Mouse (Mus musculus): ENCODE data around the gene Psmd13. TPM values are rescaled to one million over a fixed set of nuclear protein-coding genes. Genes with fewer than 3 reads are reported as not detected.
"Not testable (repeated sequence)": the region's sequence is repeated elsewhere in the genome, so short reads cannot be mapped to it uniquely, and the experiment has no call there.

Psmd13 gene
- polyA plus RNA-seq, 1 experiment from 2014 or later = 242 TPM

- peak; percentile 42 for DNase-seq (ENCODE audit: low spot score)
- no peak overlapping the region for H3K4me3 ChIP-seq (ENCODE audit: low read depth, low read length)
- no peak for ATAC-seq (replicated peaks; ENCODE audit: low FRiP score)
- H3K27me3 ChIP-seq (ENCODE audit: control insufficient read depth, insufficient read depth, low read length) = no peaks in the 10 kb centered on the region
- no peak overlapping the region for H3K4me2 ChIP-seq (ENCODE audit: low read depth, low read length, severe bottlenecking)
- H3K9me3 ChIP-seq (ENCODE audit: control insufficient read depth, low read length) = no peaks in the 10 kb centered on the region
- H3K27ac ChIP-seq (ENCODE audit: low read depth, low read length) = no peak overlapping the region
- H3K36me3 ChIP-seq (ENCODE audit: control insufficient read depth, insufficient read depth, low read length) = peaks cover 6% of the 10 kb centered on the region
- H3K9ac ChIP-seq (ENCODE audit: low read length) = no peak overlapping the region
- 92% methylated on average over 5 of the region's 5 CpGs for WGBS
- peaks cover 8% of the 10 kb centered on the region for H3K4me1 ChIP-seq (replicated peaks; ENCODE audit: control insufficient read depth, insufficient read depth, low read length)
These were observed 21.0 kb upstream of the Psmd13 start for GRCm38 (mm10) chr7:140860728-140861127.

- H3K36me3 ChIP-seq (ENCODE audit: control insufficient read depth, insufficient read depth, low read length) = peaks cover 6% of the 10 kb centered on the region; the same call in 1 of the 2 replicates
- no peaks in the 10 kb centered on the region for H3K9me3 ChIP-seq (ENCODE audit: control insufficient read depth, low read length)
- no peak overlapping the region for H3K4me3 ChIP-seq (ENCODE audit: low read depth, low read length)
- no peak overlapping the region for H3K27ac ChIP-seq (ENCODE audit: low read depth, low read length)
- no peak overlapping the region for H3K9ac ChIP-seq (ENCODE audit: low read length)
- 89% methylated on average over 12 of the region's 12 CpGs for WGBS
- DNase-seq (ENCODE audit: low spot score) (no peak), ATAC-seq (replicated peaks; ENCODE audit: low FRiP score) (no peak)
- H3K4me2 ChIP-seq (ENCODE audit: low read depth, low read length, severe bottlenecking) = no peak overlapping the region
- H3K4me1 ChIP-seq (replicated peaks; ENCODE audit: control insufficient read depth, insufficient read depth, low read length) = no peaks in the 10 kb centered on the region
- no peaks in the 10 kb centered on the region for H3K27me3 ChIP-seq (ENCODE audit: control insufficient read depth, insufficient read depth, low read length)
These were observed 17.0 kb upstream of the Psmd13 start for GRCm38 (mm10) chr7:140864761-140865160.

DNA sequence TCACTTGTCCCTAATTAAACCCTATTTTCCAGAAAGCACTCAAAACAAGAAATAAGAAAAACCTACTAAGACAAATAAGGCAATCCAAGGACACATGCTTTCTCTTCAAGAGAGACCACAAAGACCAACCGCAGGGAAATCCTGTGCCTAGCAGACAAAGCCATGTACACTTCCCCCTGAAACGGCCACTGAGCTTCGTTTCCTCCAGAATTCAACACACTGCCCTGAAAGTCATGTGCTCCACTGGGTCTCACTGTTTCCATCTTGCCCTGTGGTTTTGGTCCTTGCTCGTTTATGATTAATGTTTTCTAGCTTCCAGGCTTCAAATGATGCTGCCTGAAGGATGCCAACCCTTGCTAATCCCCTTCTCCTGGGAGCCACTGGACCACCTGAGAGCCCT, 7.5 kb upstream of the Psmd13 start:
- Histone ChIP-seq H3K9me3 (ENCODE audit: control insufficient read depth, low read length) (no peaks in the 10 kb centered on the region), H3K36me3 (ENCODE audit: control insufficient read depth, insufficient read depth, low read length) (no peaks in the 10 kb centered on the region), H3K9ac (ENCODE audit: low read length) (no peak overlapping the region), H3K4me1 (replicated peaks; ENCODE audit: control insufficient read depth, insufficient read depth, low read length) (no peaks in the 10 kb centered on the region), H3K4me3 (ENCODE audit: low read depth, low read length) (no peak overlapping the region), H3K27me3 (ENCODE audit: control insufficient read depth, insufficient read depth, low read length) (no peaks in the 10 kb centered on the region), H3K4me2 (ENCODE audit: low read depth, low read length, severe bottlenecking) (no peak overlapping the region), H3K27ac (ENCODE audit: low read depth, low read length) (no peak overlapping the region)
- WGBS = 87% methylated on average over 4 of the region's 4 CpGs
- ATAC-seq (replicated peaks; ENCODE audit: low FRiP score) = no peak
- DNase-seq (ENCODE audit: low spot score) = no peak

GRCm38 (mm10) chr7:140877364-140877763, 4.4 kb upstream of the Psmd13 start:
- no peaks in the 10 kb centered on the region for H3K27me3 ChIP-seq (ENCODE audit: control insufficient read depth, insufficient read depth, low read length)
- WGBS = 90% methylated on average over 6 of the region's 6 CpGs
- no peak for DNase-seq (ENCODE audit: low spot score)
- H3K4me3 ChIP-seq (ENCODE audit: low read depth, low read length) = no peak overlapping the region
- H3K4me1 ChIP-seq (replicated peaks; ENCODE audit: control insufficient read depth, insufficient read depth, low read length) = no peaks in the 10 kb centered on the region
- H3K36me3 ChIP-seq (ENCODE audit: control insufficient read depth, insufficient read depth, low read length) = no peaks in the 10 kb centered on the region
- H3K9me3 ChIP-seq (ENCODE audit: control insufficient read depth, low read length) = no peaks in the 10 kb centered on the region
- ATAC-seq (replicated peaks; ENCODE audit: low FRiP score) = no peak
- H3K4me2 ChIP-seq (ENCODE audit: low read depth, low read length, severe bottlenecking) = no peak overlapping the region
- H3K9ac ChIP-seq (ENCODE audit: low read length) = no peak overlapping the region
- no peak overlapping the region for H3K27ac ChIP-seq (ENCODE audit: low read depth, low read length)

GRCm38 (mm10) chr7:140879355-140879754, 2.4 kb upstream of the Psmd13 start:
- Histone ChIP-seq H3K9ac (ENCODE audit: low read length) (no peak overlapping the region), H3K4me3 (ENCODE audit: low read depth, low read length) (no peak overlapping the region), H3K27me3 (ENCODE audit: control insufficient read depth, insufficient read depth, low read length) (no peaks in the 10 kb centered on the region), H3K27ac (ENCODE audit: low read depth, low read length) (no peak overlapping the region), H3K4me1 (replicated peaks; ENCODE audit: control insufficient read depth, insufficient read depth, low read length) (peaks cover 3% of the 10 kb centered on the region; the same call in 1 of the 2 replicates), H3K36me3 (ENCODE audit: control insufficient read depth, insufficient read depth, low read length) (no peaks in the 10 kb centered on the region), H3K9me3 (ENCODE audit: control insufficient read depth, low read length) (no peaks in the 10 kb centered on the region), H3K4me2 (ENCODE audit: low read depth, low read length, severe bottlenecking) (no peak overlapping the region)
- ATAC-seq (replicated peaks; ENCODE audit: low FRiP score) (no peak), DNase-seq (ENCODE audit: low spot score) (no peak)
- 89% methylated on average over 7 of the region's 7 CpGs for WGBS

- Histone ChIP-seq H3K4me3 (ENCODE audit: low read depth, low read length) (no peak overlapping the region), H3K27ac (ENCODE audit: low read depth, low read length) (no peak overlapping the region), H3K9ac (ENCODE audit: low read length) (no peak overlapping the region), H3K36me3 (ENCODE audit: control insufficient read depth, insufficient read depth, low read length) (no peaks in the 10 kb centered on the region), H3K27me3 (ENCODE audit: control insufficient read depth, insufficient read depth, low read length) (no peaks in the 10 kb centered on the region), H3K4me1 (replicated peaks; ENCODE audit: control insufficient read depth, insufficient read depth, low read length) (peaks cover 3% of the 10 kb centered on the region; the same call in 1 of the 2 replicates), H3K4me2 (ENCODE audit: low read depth, low read length, severe bottlenecking) (no peak overlapping the region), H3K9me3 (ENCODE audit: control insufficient read depth, low read length) (no peaks in the 10 kb centered on the region)
- WGBS = 90% methylated on average over 3 of the region's 3 CpGs
- DNase-seq (ENCODE audit: low spot score) = no peak
- ATAC-seq (replicated peaks; ENCODE audit: low FRiP score) = no peak
These were observed 1.3 kb upstream of the Psmd13 start for GRCm38 (mm10) chr7:140880419-140880818.

DNA sequence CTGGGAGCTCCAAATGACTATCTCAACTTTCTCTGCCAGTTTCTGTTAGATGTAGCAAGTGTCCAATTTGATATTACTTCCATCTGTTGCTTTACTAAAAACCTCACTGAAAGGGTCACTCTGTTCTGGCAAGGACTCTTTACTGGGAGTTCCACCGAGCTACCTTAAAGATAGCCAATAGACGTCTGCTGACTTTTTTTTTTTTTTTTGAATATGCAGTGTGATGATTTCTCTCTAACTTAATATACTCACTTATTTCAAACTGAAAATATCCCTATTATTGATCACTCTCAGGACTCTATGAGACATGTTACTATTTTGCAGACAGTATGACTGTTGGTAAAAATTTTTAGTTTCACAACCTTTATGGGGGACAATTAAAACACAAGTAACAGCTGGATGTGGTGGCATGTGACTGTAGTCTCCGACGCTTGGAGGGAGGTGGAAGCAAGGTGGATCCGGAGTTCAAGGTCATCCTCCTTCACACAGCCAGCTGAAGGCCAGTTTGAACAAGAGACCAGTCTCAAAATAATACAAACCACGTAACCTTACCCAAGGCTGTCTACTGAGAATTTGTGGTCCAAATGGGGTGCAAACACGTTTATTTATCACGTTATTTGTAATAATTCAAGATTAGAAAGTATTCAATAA, 778 bp upstream of the Psmd13 start:
- Histone ChIP-seq H3K9me3 (ENCODE audit: control insufficient read depth, low read length) (no peaks in the 10 kb centered on the region), H3K9ac (ENCODE audit: low read length) (peak overlapping the region; percentile 81), H3K27ac (ENCODE audit: low read depth, low read length) (no peak overlapping the region), H3K4me1 (replicated peaks; ENCODE audit: control insufficient read depth, insufficient read depth, low read length) (peaks cover 3% of the 10 kb centered on the region; the same call in 1 of the 2 replicates), H3K4me3 (ENCODE audit: low read depth, low read length) (peak overlapping the region; percentile 91), H3K36me3 (ENCODE audit: control insufficient read depth, insufficient read depth, low read length) (no peaks in the 10 kb centered on the region), H3K27me3 (ENCODE audit: control insufficient read depth, insufficient read depth, low read length) (no peaks in the 10 kb centered on the region), H3K4me2 (ENCODE audit: low read depth, low read length, severe bottlenecking) (peak overlapping the region; percentile 82)
- ATAC-seq (replicated peaks; ENCODE audit: low FRiP score) (no peak), DNase-seq (ENCODE audit: low spot score) (no peak)
- WGBS = 35% methylated on average over 8 of the region's 8 CpGs

- Histone ChIP-seq H3K4me1 (replicated peaks; ENCODE audit: control insufficient read depth, insufficient read depth, low read length) (peaks cover 3% of the 10 kb centered on the region; the same call in 1 of the 2 replicates), H3K27me3 (ENCODE audit: control insufficient read depth, insufficient read depth, low read length) (no peaks in the 10 kb centered on the region), H3K9ac (ENCODE audit: low read length) (peak overlapping the region; percentile 81), H3K27ac (ENCODE audit: low read depth, low read length) (peak overlapping the region; percentile 20; the same call in 1 of the 2 replicates), H3K4me3 (ENCODE audit: low read depth, low read length) (peak overlapping the region; percentile 91), H3K36me3 (ENCODE audit: control insufficient read depth, insufficient read depth, low read length) (peaks cover 4% of the 10 kb centered on the region; the same call in 1 of the 2 replicates), H3K4me2 (ENCODE audit: low read depth, low read length, severe bottlenecking) (peak overlapping the region; percentile 82), H3K9me3 (ENCODE audit: control insufficient read depth, low read length) (no peaks in the 10 kb centered on the region)
- no peak for DNase-seq (ENCODE audit: low spot score)
- ATAC-seq (replicated peaks; ENCODE audit: low FRiP score) = no peak
- whole genome bisulfite sequencing = under 1% methylated on average over 12 of the region's 12 CpGs
These were observed 668 bp downstream of the Psmd13 start for GRCm38 (mm10) chr7:140882469-140882803.

DNA sequence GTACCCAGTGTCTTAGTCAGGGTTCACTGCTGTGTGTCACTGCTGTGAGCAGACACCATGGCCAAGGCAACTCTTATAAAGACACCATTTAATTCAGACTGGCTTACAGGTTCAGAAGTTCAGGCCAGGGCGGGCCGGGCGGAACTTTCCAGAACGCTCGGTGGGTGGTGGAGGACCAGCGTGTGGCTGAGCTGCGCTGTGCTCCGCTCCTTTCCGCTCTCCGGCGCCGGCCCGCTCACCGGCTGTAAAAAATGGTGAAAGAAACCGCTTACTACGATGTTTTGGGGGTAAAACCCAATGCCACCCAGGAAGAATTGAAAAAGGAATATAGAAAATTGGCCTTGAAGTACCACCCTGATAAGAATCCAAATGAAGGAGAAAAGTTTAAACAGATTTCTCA, 8.9 kb downstream of the Psmd13 start:
- not testable (repeated sequence) for H3K4me1 ChIP-seq (replicated peaks; ENCODE audit: control insufficient read depth, insufficient read depth, low read length); DNase-seq (ENCODE audit: low spot score); H3K9me3 ChIP-seq (ENCODE audit: control insufficient read depth, low read length); H3K27me3 ChIP-seq (ENCODE audit: control insufficient read depth, insufficient read depth, low read length); ATAC-seq (replicated peaks; ENCODE audit: low FRiP score); H3K9ac ChIP-seq (ENCODE audit: low read length); H3K27ac ChIP-seq (ENCODE audit: low read depth, low read length); H3K4me3 ChIP-seq (ENCODE audit: low read depth, low read length); H3K4me2 ChIP-seq (ENCODE audit: low read depth, low read length, severe bottlenecking)
- 97% methylated on average over 16 of the region's 16 CpGs for WGBS
- H3K36me3 ChIP-seq (ENCODE audit: control insufficient read depth, insufficient read depth, low read length) = peaks cover 13% of the 10 kb centered on the region; the same call in 1 of the 2 replicates

Measured in forebrain, embryonic 11.5 days (tissue).